ENCODE assay signal across 11 mouse cellular contexts in genomic region chr6:52232984-52233545, GRCm38 (mm10). TPM values are rescaled to one million over a fixed set of nuclear protein-coding genes. Genes with fewer than 3 reads are reported as not detected.
DNase-seq lines count a peak whose midpoint lies in the region; ATAC-seq and TF ChIP-seq lines count a peak whose summit lies in the region.
"Had no signal": no experiment of that assay in that cellular context is flagged by ENCODE, and none has a peak within 500 bp of the region (broad histone marks: within the 10 kb centered on the region; RNA-seq: fewer than 3 reads in every experiment).

No protein-coding gene starts in this region.

- TF ChIP-seq CTCF in C2C12 (IDR thresholded peaks at IDR 0.05; ENCODE audit: control insufficient read depth, insufficient read depth, insufficient read length) (no peak), E14TG2a.4 (conservative IDR thresholded peaks at IDR 0.05; ENCODE audit: low read length) (no peak)

- no peak for ATAC-seq in kidney, embryonic 15.5 days (replicated peaks; ENCODE audit: low FRiP score)
- ATAC-seq in limb, embryonic 13.5 days (ENCODE audit: low FRiP score, low read depth) = no peak
- ATAC-seq: activated CD4-positive, CD25-positive, alpha-beta regulatory T cell, adult 4 months had no signal

- peak overlapping the region; percentile 92 for H3ac ChIP-seq in C2C12 (ENCODE audit: control insufficient read depth, insufficient read length, low read depth)

- H3K9me3 ChIP-seq in kidney, embryonic 15.5 days (replicated peaks) = no peaks in the 10 kb centered on the region
- no peaks in the 10 kb centered on the region; the same call in 1 of the 2 replicates for H3K9me3 ChIP-seq in E14TG2a.4 (ENCODE audit: low read length)
- no peaks in the 10 kb centered on the region for H3K9me3 ChIP-seq in limb, embryonic 13.5 days
- H3K9me3 ChIP-seq: midbrain, embryonic 12.5 days had no signal

- no peaks in the 10 kb centered on the region for H3K36me3 ChIP-seq in kidney, embryonic 15.5 days
- H3K36me3 ChIP-seq in C2C12 (ENCODE audit: control insufficient read depth, insufficient read depth) = no peaks in the 10 kb centered on the region
- H3K36me3 ChIP-seq in E14TG2a.4 (ENCODE audit: insufficient read depth, low read length) = no peaks in the 10 kb centered on the region
- peaks cover 35% of the 10 kb centered on the region for H3K36me3 ChIP-seq in limb, embryonic 13.5 days
- H3K36me3 ChIP-seq: midbrain, embryonic 12.5 days had no signal

- 1% methylated on average over 23 of the region's 23 CpGs for WGBS in kidney, embryonic 15.5 days
- WGBS in limb, embryonic 13.5 days = 1% methylated on average over 23 of the region's 23 CpGs

- peaks cover 7% of the 10 kb centered on the region; the same call in 1 of the 2 replicates for H3K27me3 ChIP-seq in kidney, embryonic 15.5 days
- H3K27me3 ChIP-seq in C2C12 (ENCODE audit: control insufficient read depth, insufficient read depth, insufficient read length) (no peaks in the 10 kb centered on the region), E14TG2a.4 (ENCODE audit: insufficient read depth, low read length) (peaks cover 96% of the 10 kb centered on the region)
- no peaks in the 10 kb centered on the region for H3K27me3 ChIP-seq in limb, embryonic 13.5 days

- H3K4me2 ChIP-seq in kidney, embryonic 15.5 days = peak overlapping the region; percentile 74
- H3K4me2 ChIP-seq in limb, embryonic 13.5 days (replicated peaks) = peak overlapping the region; percentile 75
- H3K4me2 ChIP-seq: midbrain, embryonic 12.5 days had no signal

- H3K9ac ChIP-seq in kidney, embryonic 15.5 days = peak overlapping the region; percentile 96
- peak overlapping the region; percentile 100 for H3K9ac ChIP-seq in limb, embryonic 13.5 days
- H3K9ac ChIP-seq: midbrain, embryonic 12.5 days had no signal

- no peak for DNase-seq in kidney, adult 9 months
- no peak for DNase-seq in right cerebral cortex, postnatal 4 days
- no peak for DNase-seq in cerebellum, postnatal 4 days (ENCODE audit: low spot score in 2 of 2)
- DNase-seq: cerebellum, postnatal 10 days; lung, adult 18-20 months had no signal

- H3K79me2 ChIP-seq in C2C12 (ENCODE audit: control insufficient read depth, insufficient read depth) = peaks cover 100% of the 10 kb centered on the region

- H3K27ac ChIP-seq in kidney, embryonic 15.5 days = peak overlapping the region; percentile 97
- peak overlapping the region; percentile 100 for H3K27ac ChIP-seq in limb, embryonic 13.5 days
- H3K27ac ChIP-seq: midbrain, embryonic 12.5 days had no signal

- peak overlapping the region; percentile 76 for H3K4me3 ChIP-seq in kidney, embryonic 15.5 days (replicated peaks)
- H3K4me3 ChIP-seq in C2C12 (ENCODE audit: insufficient read depth, poor library complexity, severe bottlenecking) (peak overlapping the region; percentile 45), E14TG2a.4 (replicated peaks; ENCODE audit: low read length) (peak overlapping the region; percentile 65)
- peak overlapping the region; percentile 95 for H3K4me3 ChIP-seq in limb, embryonic 13.5 days
- H3K4me3 ChIP-seq: midbrain, embryonic 12.5 days had no signal

- H3K79me3 ChIP-seq in C2C12 (ENCODE audit: low read depth) = peaks cover 94% of the 10 kb centered on the region

- H3K4me1 ChIP-seq in kidney, embryonic 15.5 days = peaks cover 33% of the 10 kb centered on the region
- H3K4me1 ChIP-seq in E14TG2a.4 (replicated peaks; ENCODE audit: low read depth, low read length) = peaks cover 47% of the 10 kb centered on the region
- H3K4me1 ChIP-seq in limb, embryonic 13.5 days = peaks cover 22% of the 10 kb centered on the region
- H3K4me1 ChIP-seq: midbrain, embryonic 12.5 days had no signal

TF ChIP-seq in C2C12, 6 proteins besides CTCF, POLR2A, EP300 and RAD21:
- TF ChIP-seq FOSL1 (IDR thresholded peaks at IDR 0.05; ENCODE audit: insufficient read depth, low read length, poor library complexity, severe bottlenecking) = no peak
- no peak for TF ChIP-seq USF1 (IDR thresholded peaks at IDR 0.05; ENCODE audit: low read depth)
- TF ChIP-seq MYOG (IDR thresholded peaks at IDR 0.05; ENCODE audit: control insufficient read depth, extremely low read depth, insufficient read length) = no peak
- TF ChIP-seq MAX (IDR thresholded peaks at IDR 0.05) = no peak
- TF ChIP-seq CEBPB (IDR thresholded peaks at IDR 0.05; ENCODE audit: low read depth) = no peak
- TF ChIP-seq MYOD1 (IDR thresholded peaks at IDR 0.05; ENCODE audit: control insufficient read depth, insufficient read length, low read depth) = no peak

RNA-seq across cellular contexts. Expression of gene Hoxa9, which starts 2.2 kb away (rescaled TPM):
- 53.4 and 65.1 TPM in 2 replicates for polyA plus RNA-seq in kidney, embryonic 15.5 days (2015; fragmentation: Nextera tagmentation; extraction: Ambion mirVana)
- 19.3 TPM for polyA plus RNA-seq in C2C12 (2012; fragmentation: generic; extraction: Trizol)
- polyA plus RNA-seq in limb, embryonic 13.5 days (2015; fragmentation: Nextera tagmentation; extraction: Ambion mirVana) = 58.3 and 63.5 TPM in 2 replicates
- polyA plus RNA-seq: midbrain, embryonic 12.5 days had no signal

RNA-seq across cellular contexts. Expression of gene Hoxa10, which starts 7.6 kb away (rescaled TPM):
- 157 and 172 TPM in 2 replicates for polyA plus RNA-seq in kidney, embryonic 15.5 days (2015; fragmentation: Nextera tagmentation; extraction: Ambion mirVana)
- polyA plus RNA-seq in C2C12 (2012; fragmentation: generic; extraction: Trizol) = 19.8 TPM
- 191 and 207 TPM in 2 replicates for polyA plus RNA-seq in limb, embryonic 13.5 days (2015; fragmentation: Nextera tagmentation; extraction: Ambion mirVana)
- polyA plus RNA-seq: activated CD4-positive, CD25-positive, alpha-beta regulatory T cell, adult 4 months; midbrain, embryonic 12.5 days had no signal

RNA-seq across cellular contexts. Expression of gene Hoxa7, which starts 11.4 kb away (rescaled TPM):
- polyA plus RNA-seq in kidney, embryonic 15.5 days (2015; fragmentation: Nextera tagmentation; extraction: Ambion mirVana) = 26.7 and 27.2 TPM in 2 replicates
- 7.5 TPM for polyA plus RNA-seq in C2C12 (2012; fragmentation: generic; extraction: Trizol)
- polyA plus RNA-seq in limb, embryonic 13.5 days (2015; fragmentation: Nextera tagmentation; extraction: Ambion mirVana) = 11.8 and 13.1 TPM in 2 replicates
- polyA plus RNA-seq: activated CD4-positive, CD25-positive, alpha-beta regulatory T cell, adult 4 months; midbrain, embryonic 12.5 days had no signal

RNA-seq across cellular contexts. Expression of gene Hoxa11, which starts 12.5 kb away (rescaled TPM):
- 34.3 and 34.8 TPM in 2 replicates for polyA plus RNA-seq in kidney, embryonic 15.5 days (2015; fragmentation: Nextera tagmentation; extraction: Ambion mirVana)
- polyA plus RNA-seq in C2C12 (2012; fragmentation: generic; extraction: Trizol) = 19.2 TPM
- 44.5 and 55.0 TPM in 2 replicates for polyA plus RNA-seq in limb, embryonic 13.5 days (2015; fragmentation: Nextera tagmentation; extraction: Ambion mirVana)
- polyA plus RNA-seq: activated CD4-positive, CD25-positive, alpha-beta regulatory T cell, adult 4 months; midbrain, embryonic 12.5 days had no signal

RNA-seq across cellular contexts. Expression of gene Gm28308, which starts 19.9 kb away (rescaled TPM):
- polyA plus RNA-seq in kidney, embryonic 15.5 days (2015; fragmentation: Nextera tagmentation; extraction: Ambion mirVana) = 0.92 TPM in 1 of 2 replicates, not detected in the other
- 0.75 TPM for polyA plus RNA-seq in C2C12 (2012; fragmentation: generic; extraction: Trizol)
- polyA plus RNA-seq in limb, embryonic 13.5 days (2015; fragmentation: Nextera tagmentation; extraction: Ambion mirVana) = 0.29 TPM in 1 of 2 replicates, not detected in the other
- polyA plus RNA-seq: activated CD4-positive, CD25-positive, alpha-beta regulatory T cell, adult 4 months; midbrain, embryonic 12.5 days had no signal

Comparison
In these comparisons a context has a peak if more than half of its experiments do, and no peak if none do; other contexts are left out.
1. H3K4me3 ChIP-seq: peak in every context shown above with its lines; median percentile 95 in limb, embryonic 13.5 days; 76 in kidney, embryonic 15.5 days; 65 in E14TG2a.4; 45 in C2C12.